Mouse (Mus musculus) liver, postnatal 0 days (tissue): ENCODE results near the gene Arap1.

Experiments used
- CTCF ChIP-seq: sonication (generic); IDR thresholded peaks from 2 replicates; pipeline ENCODE4 v1.5.1; 2016; ENCODE audit warnings: antibody characterized with exemption, low read depth
- EP300 ChIP-seq: IDR thresholded peaks from 2 replicates; pipeline ENCODE4 v1.6.1; 2016; ENCODE audit warnings: antibody characterized with exemption, low read depth, mild to moderate bottlenecking

DNA sequence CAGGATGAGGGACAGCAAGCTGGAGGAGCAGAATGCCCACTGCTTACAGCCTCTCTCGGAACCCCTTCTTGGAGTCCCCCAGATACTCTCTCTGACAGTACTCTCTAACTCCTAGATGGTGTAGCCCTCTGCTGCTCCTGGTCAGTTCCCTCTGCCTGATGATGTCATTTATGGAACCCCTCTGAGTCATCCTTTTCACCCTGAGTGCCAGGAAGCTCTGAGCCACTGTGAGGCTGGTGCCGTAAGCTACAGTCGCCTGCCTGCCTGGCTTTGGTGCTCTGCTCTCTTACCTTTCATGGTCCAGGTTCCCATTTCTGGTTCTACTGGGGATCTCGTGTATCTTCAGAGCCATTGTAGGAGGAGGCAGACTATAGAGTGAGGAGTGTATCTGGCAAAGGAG lies 49.3 kb downstream of the Arap1 start:
- TF ChIP-seq EP300 (no peak), CTCF (no peak)
